Mouse (Mus musculus): ENCODE measurements around the gene Armh3. TPM values are rescaled to one million over a fixed set of nuclear protein-coding genes. Genes with fewer than 3 reads are reported as not detected.

Armh3 gene
- 10.5 and 15.3 TPM in 2 replicates for polyA plus RNA-seq (2011; ENCODE audit: insufficient read length, low read depth, missing spikeins)

- H3K4me3 ChIP-seq (ENCODE audit: insufficient read depth, low read length), result peak within 1 kb of the TSS; percentile 55
- no peak for TF ChIP-seq CTCF (IDR thresholded peaks at IDR 0.05; ENCODE audit: borderline replicate concordance, insufficient read depth, low read length)
- TF ChIP-seq POLR2A (IDR thresholded peaks at IDR 0.05; ENCODE audit: low read depth, low read length), result peak; percentile 52
- no peaks in the 10 kb centered on the region for H3K4me1 ChIP-seq (ENCODE audit: control insufficient read depth, insufficient read depth, low read length)
- peak within 1 kb of the TSS; percentile 76 for H3K27ac ChIP-seq (ENCODE audit: insufficient read depth, low read length)
Measured at GRCm38 (mm10) chr19:45997785-45998693, at the start of gene Armh3. Gene Armh3, minus strand, starts transcription at chr19:45998488.

GRCm38 (mm10) chr19:46047426-46047825 lies 49.1 kb upstream of the Armh3 start:
- no peaks in the 10 kb centered on the region for H3K4me1 ChIP-seq (ENCODE audit: control insufficient read depth, insufficient read depth, low read length)
- no peak overlapping the region for H3K4me3 ChIP-seq (ENCODE audit: insufficient read depth, low read length)
- no peak overlapping the region for H3K27ac ChIP-seq (ENCODE audit: insufficient read depth, low read length)
- TF ChIP-seq CTCF (IDR thresholded peaks at IDR 0.05; ENCODE audit: borderline replicate concordance, insufficient read depth, low read length) (no peak), POLR2A (IDR thresholded peaks at IDR 0.05; ENCODE audit: low read depth, low read length) (no peak)

- no peak for TF ChIP-seq POLR2A (IDR thresholded peaks at IDR 0.05; ENCODE audit: low read depth, low read length)
- TF ChIP-seq CTCF (IDR thresholded peaks at IDR 0.05; ENCODE audit: borderline replicate concordance, insufficient read depth, low read length), result no peak
- Histone ChIP-seq H3K4me1 (ENCODE audit: control insufficient read depth, insufficient read depth, low read length) (no peaks in the 10 kb centered on the region), H3K4me3 (ENCODE audit: insufficient read depth, low read length) (no peak overlapping the region), H3K27ac (ENCODE audit: insufficient read depth, low read length) (peak overlapping the region; percentile 67; the same call in 1 of the 2 replicates)
Measured at GRCm38 (mm10) chr19:46046621-46047025, 48.3 kb upstream of the Armh3 start.

GRCm38 (mm10) chr19:46045696-46046311 lies 47.5 kb upstream of the Armh3 start:
- Histone ChIP-seq H3K27ac (ENCODE audit: insufficient read depth, low read length) (peak overlapping the region; percentile 88), H3K4me1 (ENCODE audit: control insufficient read depth, insufficient read depth, low read length) (0 out of 2 replicates have a peak, but pooled peaks cover 3% of the 10 kb centered on the region), H3K4me3 (ENCODE audit: insufficient read depth, low read length) (peak overlapping the region; percentile 76)
- no peak for TF ChIP-seq CTCF (IDR thresholded peaks at IDR 0.05; ENCODE audit: borderline replicate concordance, insufficient read depth, low read length)
- TF ChIP-seq POLR2A (IDR thresholded peaks at IDR 0.05; ENCODE audit: low read depth, low read length), result no peak; the same call in 1 of the 2 replicates

GRCm38 (mm10) chr19:46044993-46045695 lies 46.9 kb upstream of the Armh3 start, which contains the start of gene Ldb1:
Gene Ldb1, minus strand, starts transcription at chr19:46045214.
- Histone ChIP-seq H3K4me1 (ENCODE audit: control insufficient read depth, insufficient read depth, low read length) (peaks cover 5% of the 10 kb centered on the region; the same call in 1 of the 2 replicates), H3K4me3 (ENCODE audit: insufficient read depth, low read length) (peak within 1 kb of the TSS; percentile 76), H3K27ac (ENCODE audit: insufficient read depth, low read length) (peak within 1 kb of the TSS; percentile 88)
- no peak for TF ChIP-seq CTCF (IDR thresholded peaks at IDR 0.05; ENCODE audit: borderline replicate concordance, insufficient read depth, low read length)
- TF ChIP-seq POLR2A (IDR thresholded peaks at IDR 0.05; ENCODE audit: low read depth, low read length), result peak; percentile 65

GRCm38 (mm10) chr19:46044271-46044992 lies 46.1 kb upstream of the Armh3 start, which contains the start of gene Pprc1:
Gene Pprc1, plus strand, starts transcription at chr19:46044886.
- Histone ChIP-seq H3K27ac (ENCODE audit: insufficient read depth, low read length) (peak within 1 kb of the TSS; percentile 88), H3K4me1 (ENCODE audit: control insufficient read depth, insufficient read depth, low read length) (peaks cover 7% of the 10 kb centered on the region; the same call in 1 of the 2 replicates), H3K4me3 (ENCODE audit: insufficient read depth, low read length) (peak within 1 kb of the TSS; percentile 76)
- TF ChIP-seq POLR2A (IDR thresholded peaks at IDR 0.05; ENCODE audit: low read depth, low read length) (peak; percentile 34; the same call in 1 of the 2 replicates), CTCF (IDR thresholded peaks at IDR 0.05; ENCODE audit: borderline replicate concordance, insufficient read depth, low read length) (no peak)

- Histone ChIP-seq H3K27ac (ENCODE audit: insufficient read depth, low read length) (peak overlapping the region; percentile 79), H3K4me1 (ENCODE audit: control insufficient read depth, insufficient read depth, low read length) (peaks cover 7% of the 10 kb centered on the region; the same call in 1 of the 2 replicates), H3K4me3 (ENCODE audit: insufficient read depth, low read length) (peak overlapping the region; percentile 76)
- no peak for TF ChIP-seq POLR2A (IDR thresholded peaks at IDR 0.05; ENCODE audit: low read depth, low read length)
- no peak for TF ChIP-seq CTCF (IDR thresholded peaks at IDR 0.05; ENCODE audit: borderline replicate concordance, insufficient read depth, low read length)
Measured at GRCm38 (mm10) chr19:46043380-46043779, 45.1 kb upstream of the Armh3 start.

GRCm38 (mm10) chr19:46042476-46043011 lies 44.3 kb upstream of the Armh3 start:
- TF ChIP-seq CTCF (IDR thresholded peaks at IDR 0.05; ENCODE audit: borderline replicate concordance, insufficient read depth, low read length) (no peak), POLR2A (IDR thresholded peaks at IDR 0.05; ENCODE audit: low read depth, low read length) (peak; percentile 91)
- peaks cover 7% of the 10 kb centered on the region; the same call in 1 of the 2 replicates for H3K4me1 ChIP-seq (ENCODE audit: control insufficient read depth, insufficient read depth, low read length)
- H3K4me3 ChIP-seq (ENCODE audit: insufficient read depth, low read length), result peak overlapping the region; percentile 2; the same call in 1 of the 2 replicates
- peak overlapping the region; percentile 79 for H3K27ac ChIP-seq (ENCODE audit: insufficient read depth, low read length)
